Mouse (Mus musculus) embryonic facial prominence, embryonic 15.5 days (tissue): ENCODE data around the gene Crx. TPM values are rescaled to one million over a fixed set of nuclear protein-coding genes. Genes with fewer than 3 reads are reported as not detected.

ENCODE experiments used
- ATAC-seq: fragments of 200-750 bp; cut with Nextera tagmentation; 2 replicates; pipeline ENCODE4 v1.8.0; 2017; ENCODE audit warnings: low read depth, moderate TSS enrichment; ENCODE audit not compliant: insufficient number of reproducible peaks, low FRiP score, low TSS enrichment
- H3K27ac ChIP-seq: fragments of 300-500 bp; sonication (generic); replicated peaks from 2 replicates; pipeline ENCODE4 v1.5.1; 2015; ENCODE audit warnings: mild to moderate bottlenecking, inconsistent platforms
- H3K27me3 ChIP-seq: fragments of 300-500 bp; sonication (generic); 2 replicates; pipeline ENCODE4 v1.6.1; 2015; ENCODE audit warnings: inconsistent platforms
- H3K36me3 ChIP-seq: fragments of 300-500 bp; sonication (generic); 2 replicates; pipeline ENCODE4 v1.6.1; 2015; ENCODE audit warnings: mild to moderate bottlenecking, inconsistent platforms
- H3K4me1 ChIP-seq: fragments of 300-500 bp; sonication (generic); 2 replicates; pipeline ENCODE4 v1.6.1; 2015; ENCODE audit warnings: inconsistent platforms
- H3K4me2 ChIP-seq: fragments of 300-500 bp; sonication (generic); replicated peaks from 2 replicates; pipeline ENCODE4 v1.6.1; 2015; ENCODE audit warnings: mild to moderate bottlenecking, inconsistent platforms
- H3K4me3 ChIP-seq: fragments of 300-500 bp; sonication (generic); replicated peaks from 2 replicates; pipeline ENCODE4 v1.5.1; 2015; ENCODE audit warnings: mild to moderate bottlenecking, inconsistent platforms
- H3K9ac ChIP-seq: fragments of 300-500 bp; sonication (generic); 2 replicates; pipeline ENCODE4 v1.6.1; 2015; ENCODE audit warnings: inconsistent platforms
- H3K9me3 ChIP-seq: fragments of 300-500 bp; sonication (generic); replicated peaks from 2 replicates; pipeline ENCODE4 v1.6.1; 2016; ENCODE audit warnings: inconsistent platforms
- WGBS: fragments of 180-500 bp; shearing (Covaris S2); methylation state at CpG from one replicate; pipeline ENCODE4 v1.1.7; 2015; 5-methylcytosine and 5-hydroxymethylcytosine counted together
- polyA plus RNA-seq: library from polyadenylated mRNA; unstranded; fragments of >200 nt; fragmentation: Nextera tagmentation; extraction: Ambion mirVana; gene quantifications from 2 replicates; pipeline ENCODE4 v1.2.1, GENCODE M21; 2015

Crx gene
- polyA plus RNA-seq, 1 experiment from 2014 or later: 0.07 TPM

DNA sequence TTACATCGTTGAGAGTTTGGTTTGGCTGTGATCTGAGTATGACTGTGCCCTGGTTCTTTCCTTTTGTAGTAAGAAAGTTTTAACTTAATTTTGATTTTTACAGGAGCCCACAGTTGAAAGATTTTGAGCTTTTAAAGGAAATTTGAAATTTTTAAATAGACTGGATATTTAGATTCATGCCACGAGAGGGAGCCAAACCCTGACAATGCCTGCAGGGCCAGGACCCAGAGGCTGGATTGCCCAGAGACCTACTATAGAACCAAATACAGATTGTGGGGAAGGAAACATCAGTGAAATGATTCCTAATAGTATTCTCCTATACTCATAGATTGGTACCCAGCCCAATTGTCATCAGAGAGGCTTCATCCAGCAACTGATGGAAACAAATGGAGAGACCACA is 20.1 kb downstream of the Crx start:
- no peak overlapping the region for H3K27ac ChIP-seq
- H3K4me3 ChIP-seq: no peak overlapping the region
- 34% methylated on average over 2 of the region's 2 CpGs for WGBS
- H3K36me3 ChIP-seq: no peaks in the 10 kb centered on the region
- H3K4me2 ChIP-seq: no peak overlapping the region
- H3K27me3 ChIP-seq: no peaks in the 10 kb centered on the region
- no peak for ATAC-seq
- H3K9me3 ChIP-seq: no peaks in the 10 kb centered on the region
- H3K9ac ChIP-seq: no peak overlapping the region
- H3K4me1 ChIP-seq: no peaks in the 10 kb centered on the region

DNA sequence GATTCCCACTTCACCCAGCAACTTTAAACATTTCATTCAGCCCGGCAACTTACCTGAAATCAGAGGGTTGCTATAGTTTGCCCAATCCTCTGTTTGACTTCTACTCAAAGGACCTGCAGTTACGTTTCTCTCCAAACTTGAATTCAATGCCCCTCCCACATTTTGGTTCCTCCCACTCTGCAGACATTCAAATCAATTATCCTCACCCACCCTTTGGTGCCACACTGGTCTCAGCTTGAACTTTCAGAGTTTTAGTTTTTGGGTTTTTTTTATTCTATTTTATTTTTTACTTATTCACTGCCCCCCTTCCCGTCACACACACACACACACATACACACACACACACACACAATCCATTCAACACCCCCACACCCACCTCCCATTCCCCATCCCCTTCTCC is 40.2 kb downstream of the Crx start, which contains the start of gene Obox6:
Obox6 (minus strand) TSS at position 101 of the 400 bp plus-strand sequence.
- WGBS: 85% methylated on average over 3 of the region's 3 CpGs
- H3K27me3 ChIP-seq: no peaks in the 10 kb centered on the region
- no peak within 1 kb of the TSS for H3K9ac ChIP-seq
- no peaks in the 10 kb centered on the region for H3K4me1 ChIP-seq
- H3K4me3 ChIP-seq: no peak within 1 kb of the TSS
- H3K9me3 ChIP-seq: no peaks in the 10 kb centered on the region
- H3K4me2 ChIP-seq: no peak within 1 kb of the TSS
- ATAC-seq: no peak
- no peak within 1 kb of the TSS for H3K27ac ChIP-seq
- no peaks in the 10 kb centered on the region for H3K36me3 ChIP-seq

Other genes starting within 250 kb of the Crx start
- gene Obox3, start 240.1 kb downstream of the Crx start, polyA plus RNA-seq: not detected in 2 replicates
- not detected in 2 replicates for gene Obox5, start 129.8 kb downstream of the Crx start, polyA plus RNA-seq
- gene Obox6, start 40.3 kb downstream of the Crx start, polyA plus RNA-seq: not detected in 2 replicates
- not detected in 2 replicates for gene Crxos, start 2.6 kb upstream of the Crx start, polyA plus RNA-seq
- 931 and 958 TPM in 2 replicates for gene Selenow, start 42.4 kb upstream of the Crx start, polyA plus RNA-seq
- 202 and 212 TPM in 2 replicates for gene Nop53, start 66.1 kb upstream of the Crx start, polyA plus RNA-seq
- gene Ehd2, start 87.6 kb upstream of the Crx start, polyA plus RNA-seq: 72.5 and 73.3 TPM in 2 replicates
- gene Bicra, start 168.0 kb upstream of the Crx start, polyA plus RNA-seq: 9.4 and 10.3 TPM in 2 replicates
- gene Zfp541, start 181.8 kb upstream of the Crx start, polyA plus RNA-seq: 0.13 and 0.15 TPM in 2 replicates
- 244 and 245 TPM in 2 replicates for gene Napa, start 218.5 kb upstream of the Crx start, polyA plus RNA-seq
- 31.1 and 33.9 TPM in 2 replicates for gene Kptn, start 239.9 kb upstream of the Crx start, polyA plus RNA-seq
- gene Slc8a2, start 249.9 kb upstream of the Crx start, polyA plus RNA-seq: 0.25 and 0.35 TPM in 2 replicates